Mouse (Mus musculus) hindbrain, embryonic 13.5 days (tissue): Measurements from ENCODE around the gene Pus7l. TPM values are rescaled to one million over a fixed set of nuclear protein-coding genes. Genes with fewer than 3 reads are reported as not detected.

Experiments used
- ATAC-seq: fragments of 200-750 bp; cut with Nextera tagmentation; 2 replicates; pipeline ENCODE4 v1.8.0; 2017; ENCODE audit warnings: moderate TSS enrichment; ENCODE audit not compliant: low FRiP score
- H3K27ac ChIP-seq: fragments of 300-500 bp; sonication (generic); 2 replicates; pipeline ENCODE4 v1.5.1; 2015; ENCODE audit warnings: inconsistent platforms, mild to moderate bottlenecking, moderate library complexity
- H3K27me3 ChIP-seq: fragments of 300-500 bp; sonication (generic); 2 replicates; pipeline ENCODE4 v1.6.1; 2015; ENCODE audit warnings: mild to moderate bottlenecking, inconsistent platforms
- H3K36me3 ChIP-seq: fragments of 300-500 bp; sonication (generic); 2 replicates; pipeline ENCODE4 v1.6.1; 2015; ENCODE audit warnings: mild to moderate bottlenecking, inconsistent platforms
- H3K4me1 ChIP-seq: fragments of 300-500 bp; sonication (generic); replicated peaks from 2 replicates; pipeline ENCODE4 v1.6.1; 2015; ENCODE audit warnings: inconsistent platforms
- H3K4me2 ChIP-seq: fragments of 300-500 bp; sonication (generic); 2 replicates; pipeline ENCODE4 v1.6.1; 2015; ENCODE audit warnings: inconsistent platforms, mild to moderate bottlenecking, moderate library complexity
- H3K4me3 ChIP-seq: fragments of 300-500 bp; sonication (generic); 2 replicates; pipeline ENCODE4 v1.5.1; 2015; ENCODE audit warnings: mild to moderate bottlenecking, inconsistent platforms
- H3K9ac ChIP-seq: fragments of 300-500 bp; sonication (generic); 2 replicates; pipeline ENCODE4 v1.6.1; 2015; ENCODE audit warnings: mild to moderate bottlenecking, inconsistent platforms
- H3K9me3 ChIP-seq: fragments of 300-500 bp; sonication (generic); 2 replicates; pipeline ENCODE4 v1.6.1; 2016; ENCODE audit warnings: inconsistent platforms
- WGBS: fragments of 180-500 bp; shearing (Covaris S2); methylation state at CpG from one replicate; pipeline ENCODE4 v1.1.7; 2015; 5-methylcytosine and 5-hydroxymethylcytosine counted together
- polyA plus RNA-seq: library from polyadenylated mRNA; unstranded; fragments of >200 nt; fragmentation: Nextera tagmentation; extraction: Ambion mirVana; gene quantifications from 2 replicates; pipeline ENCODE4 v1.2.1, GENCODE M21; 2015

The Pus7l gene
- polyA plus RNA-seq, 1 experiment from 2014 or later = 6.9 TPM

DNA sequence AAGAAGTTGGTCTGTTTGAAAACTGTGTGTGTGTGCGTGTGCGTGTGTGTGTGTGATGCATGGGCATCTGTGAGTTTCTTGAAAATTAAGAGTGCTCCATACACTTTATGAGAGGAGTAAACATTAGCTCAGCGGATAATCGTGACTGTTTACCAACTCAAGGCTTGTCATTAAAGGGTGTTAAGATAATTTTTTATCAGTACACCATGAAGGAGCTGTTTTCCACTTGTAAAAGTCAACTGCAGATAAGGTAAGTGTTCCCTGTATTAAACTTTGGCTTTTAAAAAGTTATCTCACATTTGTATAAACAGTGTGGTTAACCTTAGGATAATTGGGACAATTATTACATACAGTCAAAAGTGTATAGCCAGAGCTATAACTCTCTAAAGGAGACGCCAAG lies 11.0 kb downstream of the Pus7l start:
- no peak for ATAC-seq
- no peaks in the 10 kb centered on the region for H3K27me3 ChIP-seq
- no peak overlapping the region for H3K9ac ChIP-seq

GRCm38 (mm10) chr15:94530519-94530918 lies 12.8 kb downstream of the Pus7l start:
- Histone ChIP-seq H3K4me2 (no peak overlapping the region), H3K4me3 (no peak overlapping the region), H3K9me3 (no peaks in the 10 kb centered on the region), H3K27me3 (no peaks in the 10 kb centered on the region), H3K27ac (no peak overlapping the region), H3K36me3 (peaks cover 9% of the 10 kb centered on the region; the same call in 1 of the 2 replicates), H3K9ac (no peak overlapping the region), H3K4me1 (no peaks in the 10 kb centered on the region)
- 89% methylated on average over 3 of the region's 3 CpGs for WGBS
- ATAC-seq = no peak

More for the DNA sequence above, 11.0 kb downstream of the Pus7l start:
- 94% methylated on average over 5 of the region's 5 CpGs for WGBS
- Histone ChIP-seq H3K4me3 (no peak overlapping the region), H3K4me1 (no peaks in the 10 kb centered on the region), H3K36me3 (peaks cover 9% of the 10 kb centered on the region; the same call in 1 of the 2 replicates), H3K4me2 (no peak overlapping the region), H3K27ac (no peak overlapping the region), H3K9me3 (no peaks in the 10 kb centered on the region)

DNA sequence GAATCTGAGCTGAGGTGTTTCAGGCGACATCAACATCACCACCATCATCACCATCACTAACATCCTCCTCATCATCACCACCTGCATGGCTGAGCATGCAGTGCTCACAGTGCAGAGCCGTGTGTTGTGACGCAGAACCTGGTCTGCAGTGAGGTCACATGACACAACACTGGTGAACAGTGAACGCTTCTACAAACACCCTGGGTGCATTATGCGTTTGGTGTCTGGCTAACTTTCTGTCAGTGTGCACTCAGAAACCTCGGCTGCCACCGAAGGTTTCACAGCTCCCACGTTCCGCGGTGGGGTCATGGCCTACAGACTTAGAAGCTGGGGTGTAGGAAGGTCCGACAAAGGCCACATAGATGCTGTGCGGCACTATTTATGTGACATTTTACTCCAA lies 18.4 kb downstream of the Pus7l start:
- H3K27me3 ChIP-seq = no peaks in the 10 kb centered on the region
- H3K4me2 ChIP-seq = no peak overlapping the region
- peaks cover 10% of the 10 kb centered on the region for H3K36me3 ChIP-seq
- 86% methylated on average over 12 of the region's 12 CpGs for WGBS
- no peaks in the 10 kb centered on the region for H3K4me1 ChIP-seq
- H3K27ac ChIP-seq = no peak overlapping the region
- H3K9ac ChIP-seq = no peak overlapping the region
- no peak for ATAC-seq
- H3K9me3 ChIP-seq = no peaks in the 10 kb centered on the region
- no peak overlapping the region for H3K4me3 ChIP-seq

- H3K9me3 ChIP-seq = no peaks in the 10 kb centered on the region
- 89% methylated on average over 28 of the region's 28 CpGs for WGBS
- no peak overlapping the region for H3K4me3 ChIP-seq
- no peaks in the 10 kb centered on the region for H3K27me3 ChIP-seq
- no peaks in the 10 kb centered on the region for H3K4me1 ChIP-seq
- ATAC-seq = no peak
- no peak overlapping the region for H3K4me2 ChIP-seq
- no peak overlapping the region for H3K9ac ChIP-seq
- H3K36me3 ChIP-seq = peaks cover 6% of the 10 kb centered on the region
- no peak overlapping the region for H3K27ac ChIP-seq
Observed at GRCm38 (mm10) chr15:94523251-94523650, 20.1 kb downstream of the Pus7l start.

DNA sequence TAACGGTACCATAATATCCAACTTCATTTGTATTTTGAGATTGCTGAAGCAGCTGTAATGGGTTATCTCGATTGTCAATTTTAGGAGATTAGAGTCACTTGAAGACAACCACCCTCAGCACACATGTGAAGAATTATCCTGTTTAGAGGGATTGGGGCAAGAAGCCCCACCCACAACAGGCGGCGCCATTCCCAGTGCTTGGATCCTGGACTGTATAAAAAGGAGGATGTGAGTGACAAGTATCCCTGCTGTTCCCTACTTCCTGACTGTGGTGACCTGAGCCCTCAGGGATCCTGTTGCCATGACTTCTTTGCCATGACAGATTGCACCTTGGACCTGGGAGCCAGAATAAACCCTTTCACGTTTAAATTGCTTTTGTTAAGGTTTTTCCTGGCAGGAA lies 22.4 kb downstream of the Pus7l start:
- Histone ChIP-seq H3K27ac (no peak overlapping the region), H3K4me2 (no peak overlapping the region), H3K4me3 (no peak overlapping the region), H3K9ac (no peak overlapping the region), H3K4me1 (no peaks in the 10 kb centered on the region), H3K27me3 (no peaks in the 10 kb centered on the region), H3K36me3 (peaks cover 6% of the 10 kb centered on the region), H3K9me3 (no peaks in the 10 kb centered on the region)
- no peak for ATAC-seq
- WGBS = 77% methylated on average over 5 of the region's 5 CpGs

GRCm38 (mm10) chr15:94520205-94520900 lies 23.0 kb downstream of the Pus7l start:
- Histone ChIP-seq H3K4me2 (no peak overlapping the region), H3K27ac (no peak overlapping the region), H3K36me3 (peaks cover 6% of the 10 kb centered on the region), H3K4me1 (no peaks in the 10 kb centered on the region), H3K4me3 (no peak overlapping the region), H3K9me3 (no peaks in the 10 kb centered on the region), H3K27me3 (no peaks in the 10 kb centered on the region), H3K9ac (no peak overlapping the region)
- WGBS = 51% methylated on average over 9 of the region's 9 CpGs
- ATAC-seq = no peak

DNA sequence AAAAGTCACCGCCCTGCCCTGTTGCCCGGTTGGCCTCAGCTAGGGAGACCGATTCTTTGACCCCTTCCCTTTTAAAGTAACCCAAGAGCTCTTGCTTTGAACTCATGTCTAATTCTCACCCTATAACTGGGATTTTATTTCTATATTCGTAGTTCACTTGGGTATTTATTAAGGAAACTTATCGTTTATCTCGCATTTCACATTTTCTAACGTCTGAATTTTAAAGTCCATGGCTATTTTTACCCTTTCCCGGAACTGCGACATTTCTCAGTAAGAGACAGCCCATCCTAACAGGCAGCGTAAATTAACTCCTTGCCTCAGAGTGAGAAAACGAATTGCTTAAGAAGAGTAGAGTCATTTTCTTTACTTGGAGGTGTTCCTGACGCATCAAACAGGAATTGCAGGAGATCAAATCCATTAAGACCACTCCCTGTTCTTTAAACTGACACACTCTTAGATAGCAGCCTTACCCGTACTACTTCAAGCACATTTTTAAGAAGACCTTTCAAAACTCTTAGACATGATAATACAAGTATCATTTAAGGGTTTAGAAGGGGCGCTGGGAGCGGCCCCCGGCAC lies 25.3 kb downstream of the Pus7l start:
- Histone ChIP-seq H3K36me3 (peaks cover 2% of the 10 kb centered on the region), H3K9ac (no peak overlapping the region), H3K27ac (no peak overlapping the region), H3K4me3 (no peak overlapping the region), H3K9me3 (no peaks in the 10 kb centered on the region), H3K4me2 (no peak overlapping the region), H3K4me1 (no peaks in the 10 kb centered on the region), H3K27me3 (no peaks in the 10 kb centered on the region)
- 80% methylated on average over 16 of the region's 16 CpGs for WGBS
- ATAC-seq = no peak

DNA sequence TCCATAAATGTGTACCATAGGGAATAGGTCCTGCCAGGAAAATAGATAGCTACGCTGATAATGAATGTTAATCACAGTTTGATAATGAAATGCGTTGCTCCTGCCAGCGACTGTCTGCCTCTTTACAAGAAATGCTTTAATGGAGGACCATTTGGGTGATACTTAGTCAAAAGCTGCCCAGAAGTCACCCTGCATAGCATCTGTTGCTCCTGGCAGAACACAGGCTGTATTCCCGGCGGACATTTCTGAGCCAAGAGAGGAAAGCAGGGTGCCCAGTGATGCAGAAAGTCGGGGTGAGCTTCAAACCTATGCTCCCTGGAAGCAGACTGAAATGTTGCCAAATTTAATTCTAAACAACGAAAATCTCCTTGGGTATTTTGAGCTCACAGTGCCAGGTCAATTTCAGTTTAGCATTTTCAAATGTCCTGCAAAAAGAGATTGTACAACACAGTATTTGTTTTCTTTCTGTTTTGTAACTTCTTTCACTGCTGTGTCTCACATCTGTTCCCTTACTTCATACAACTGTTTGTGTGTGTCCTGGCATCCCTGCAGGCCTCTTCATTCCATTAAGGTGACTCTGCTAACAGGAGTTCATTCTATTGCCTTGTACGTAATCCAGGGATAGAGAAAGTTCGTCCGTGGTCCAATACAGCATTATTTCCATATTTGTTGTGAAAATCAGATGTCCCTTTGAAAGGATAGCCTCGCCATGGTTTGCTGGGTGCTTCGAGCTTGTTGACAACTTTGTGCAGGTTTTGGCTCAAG lies 39.7 kb downstream of the Pus7l start:
- Histone ChIP-seq H3K36me3 (no peaks in the 10 kb centered on the region), H3K4me1 (peaks cover 4% of the 10 kb centered on the region), H3K27me3 (no peaks in the 10 kb centered on the region), H3K9ac (no peak overlapping the region), H3K4me3 (no peak overlapping the region), H3K27ac (no peak overlapping the region), H3K9me3 (no peaks in the 10 kb centered on the region), H3K4me2 (no peak overlapping the region)
- WGBS = 60% methylated on average over 12 of the region's 12 CpGs
- ATAC-seq = no peak

- Histone ChIP-seq H3K9ac (no peak overlapping the region), H3K36me3 (no peaks in the 10 kb centered on the region), H3K4me3 (no peak overlapping the region), H3K27ac (no peak overlapping the region), H3K4me1 (peaks cover under 1% of the 10 kb centered on the region), H3K27me3 (no peaks in the 10 kb centered on the region), H3K4me2 (no peak overlapping the region), H3K9me3 (no peaks in the 10 kb centered on the region)
- no peak for ATAC-seq
- WGBS = 87% methylated on average over 1 of the region's 1 CpGs
Observed at GRCm38 (mm10) chr15:94499260-94499659, 44.1 kb downstream of the Pus7l start.

DNA sequence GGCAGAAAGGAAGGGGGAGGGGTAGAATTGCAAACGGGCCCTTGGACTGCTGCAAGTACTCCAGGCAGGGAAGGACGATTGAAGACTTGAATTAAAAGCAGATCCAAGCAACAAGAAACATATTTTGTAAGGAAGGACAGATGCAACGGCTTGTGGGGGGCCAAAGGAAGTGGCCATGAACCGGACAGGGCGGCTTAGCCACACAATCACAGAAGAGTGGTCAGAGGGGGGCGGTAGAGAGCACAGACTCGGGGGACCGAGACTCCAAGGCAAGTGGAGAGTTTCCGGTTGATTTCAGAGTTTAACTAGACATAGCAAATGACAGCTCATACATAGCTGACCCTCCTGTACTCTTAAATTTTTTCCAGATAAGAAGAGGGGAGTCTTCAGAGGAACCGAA lies 47.4 kb downstream of the Pus7l start:
- Histone ChIP-seq H3K9ac (no peak overlapping the region), H3K4me2 (no peak overlapping the region), H3K36me3 (no peaks in the 10 kb centered on the region), H3K4me1 (peaks cover 5% of the 10 kb centered on the region; the same call in 1 of the 2 replicates), H3K4me3 (no peak overlapping the region), H3K9me3 (no peaks in the 10 kb centered on the region), H3K27ac (no peak overlapping the region), H3K27me3 (no peaks in the 10 kb centered on the region)
- WGBS = 73% methylated on average over 10 of the region's 10 CpGs
- ATAC-seq = no peak

- H3K4me3 ChIP-seq = no peak overlapping the region
- H3K27me3 ChIP-seq = no peaks in the 10 kb centered on the region
- no peaks in the 10 kb centered on the region for H3K9me3 ChIP-seq
- H3K36me3 ChIP-seq = no peaks in the 10 kb centered on the region
- H3K27ac ChIP-seq = no peak overlapping the region
- H3K9ac ChIP-seq = no peak overlapping the region
- H3K4me2 ChIP-seq = no peak overlapping the region
- 95% methylated on average over 1 of the region's 1 CpGs for WGBS
- no peak for ATAC-seq
- peaks cover 5% of the 10 kb centered on the region; the same call in 1 of the 2 replicates for H3K4me1 ChIP-seq
Observed at GRCm38 (mm10) chr15:94494445-94494844, 48.9 kb downstream of the Pus7l start.

- Histone ChIP-seq H3K27ac (no peak overlapping the region), H3K4me2 (no peak overlapping the region), H3K27me3 (no peaks in the 10 kb centered on the region), H3K36me3 (no peaks in the 10 kb centered on the region), H3K4me3 (no peak overlapping the region), H3K9ac (no peak overlapping the region), H3K9me3 (no peaks in the 10 kb centered on the region), H3K4me1 (peaks cover 5% of the 10 kb centered on the region; the same call in 1 of the 2 replicates)
- 95% methylated on average over 2 of the region's 2 CpGs for WGBS
- ATAC-seq = no peak
Observed at GRCm38 (mm10) chr15:94489433-94489832, 53.9 kb downstream of the Pus7l start.
